Mouse (Mus musculus): ENCODE measurements at regions not wholly inside any gene's neighbourhood (a gene's known extent, or its start where the extent isn't known, plus 50 kb on each side); places are given as distances from the start of the nearest gene placed in this dataset.

DNA sequence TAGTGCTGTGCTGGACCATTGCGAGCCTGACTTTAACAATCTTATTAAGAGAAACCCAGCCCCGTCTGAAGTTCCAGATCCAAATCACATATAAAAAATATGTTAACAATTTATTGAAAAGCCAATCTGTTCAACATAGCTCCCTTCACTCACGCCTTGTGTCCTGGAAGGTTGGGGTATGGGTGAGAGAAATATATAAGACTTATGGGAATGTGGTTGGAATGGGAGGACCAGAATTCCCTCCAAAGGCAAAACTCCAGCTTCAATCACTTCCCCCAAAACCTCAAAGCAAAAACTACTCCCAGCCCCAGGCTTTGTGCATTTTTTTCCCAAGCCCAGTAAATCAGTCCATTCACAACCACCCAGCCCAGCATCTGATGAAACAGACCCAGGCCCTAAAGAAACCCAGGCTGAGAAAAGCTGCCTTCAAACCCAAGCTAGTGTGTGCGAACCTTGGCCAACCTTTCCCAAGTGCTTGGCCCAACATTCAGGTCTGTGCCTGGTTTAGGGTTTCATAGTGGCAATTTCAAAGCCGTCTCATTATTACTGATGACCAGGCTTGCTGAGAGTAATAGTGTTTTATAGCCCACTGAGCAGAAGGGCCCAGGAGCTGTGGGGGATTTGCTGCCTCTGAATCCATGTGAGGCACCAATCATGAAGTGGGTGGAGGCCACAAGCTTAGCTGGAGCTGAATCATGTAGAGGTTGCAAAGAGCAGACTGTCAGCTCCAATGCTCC, 517.0 kb downstream of the Bnc2 start:
- TF ChIP-seq CTCF (IDR thresholded peaks at IDR 0.05) (no peak), EP300 (IDR thresholded peaks at IDR 0.05) (no peak)

Data from lung, postnatal 0 days (tissue).